Mouse (Mus musculus) spleen, adult 2 months (tissue): ENCODE results near the gene Tcf7l2.

Experiments
- CTCF ChIP-seq: fragments of 200-500 bp; IDR thresholded peaks from 2 replicates; pipeline ENCODE4 v1.5.1; 2011; ENCODE audit warnings: mild to moderate bottlenecking, inconsistent platforms; ENCODE audit not compliant: insufficient read depth, insufficient read length, insufficient replicate concordance; ENCODE audit errors: extremely low read depth
- POLR2A ChIP-seq: fragments of 200-500 bp; IDR thresholded peaks from 2 replicates; pipeline ENCODE4 v1.6.1; 2011; ENCODE audit warnings: low read depth, low read length, inconsistent platforms

- no peak for TF ChIP-seq POLR2A
- no peak for TF ChIP-seq CTCF
Measured at GRCm38 (mm10) chr19:55720409-55721092, 21.1 kb upstream of the Tcf7l2 start.
